Mouse (Mus musculus): ENCODE results near the gene Tomm6.

- no peak for TF ChIP-seq POLR2A (IDR thresholded peaks at IDR 0.05; ENCODE audit: insufficient read depth, low read length)
- no peak for TF ChIP-seq CTCF (IDR thresholded peaks at IDR 0.05; ENCODE audit: low read depth, low read length)
Observed at GRCm38 (mm10) chr17:47664474-47664873, 23.7 kb downstream of the Tomm6 start.

All from ES-Bruce4 (cell line).